ENCODE assay signal across 13 mouse cellular contexts in the genomic region with DNA sequence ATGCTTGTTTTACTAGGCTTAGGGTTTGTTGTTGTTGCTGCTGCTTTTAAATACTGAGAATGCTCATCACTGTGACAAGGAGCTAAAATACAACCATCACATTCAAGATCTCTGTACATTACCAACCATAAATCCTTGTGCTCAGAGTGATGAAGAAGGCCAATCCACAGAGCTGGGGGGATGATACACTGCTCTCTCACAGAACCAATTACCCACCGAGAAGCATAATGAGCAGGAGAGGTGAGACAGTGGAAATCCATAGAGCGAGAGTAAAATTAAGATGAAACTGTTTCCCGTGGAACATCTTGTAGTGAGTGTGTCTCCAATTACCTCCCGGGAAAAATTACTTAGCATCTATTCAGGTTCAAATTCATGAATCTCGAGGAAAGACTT.
A peak's percentile ranks its signal among the peaks of the same experiment; 100 is the strongest.
DNase-seq lines count a peak whose midpoint lies in the region; ATAC-seq and TF ChIP-seq lines count a peak whose summit lies in the region.
"Had no signal": no experiment of that assay in that cellular context is flagged by ENCODE, and none has a peak within 500 bp of the region (broad histone marks: within the 10 kb centered on the region; RNA-seq: fewer than 3 reads in every experiment).

No protein-coding gene starts in this region.

- no peak for DNase-seq in forebrain, embryonic 11.5 days (ENCODE audit: low spot score)
- DNase-seq in liver, embryonic 13.5 days = no peak
- DNase-seq in midbrain, postnatal 0 days (ENCODE audit: low spot score) = no peak
- no peak for DNase-seq in urinary bladder, postnatal 36 days (ENCODE audit: low spot score in 2 of 2)
- DNase-seq in adipocyte (ENCODE audit: low spot score) = no peak
- no peak for DNase-seq in lung, postnatal 10 days
- DNase-seq: cerebellum, adult 8-10 months; heart, adult 18-20 months; kidney, adult 18-20 months; lung, postnatal 36 days; thymus, postnatal 14 days had no signal

- H3K27me3 ChIP-seq in forebrain, embryonic 11.5 days (ENCODE audit: control insufficient read depth, insufficient read depth, low read length) = no peaks in the 10 kb centered on the region
- no peaks in the 10 kb centered on the region for H3K27me3 ChIP-seq in forebrain, embryonic 16.5 days (replicated peaks; ENCODE audit: control insufficient read depth, insufficient read depth, low read length)
- H3K27me3 ChIP-seq in liver, embryonic 13.5 days = no peaks in the 10 kb centered on the region
- no peaks in the 10 kb centered on the region for H3K27me3 ChIP-seq in midbrain, postnatal 0 days (ENCODE audit: insufficient read depth, low read length)

- H3K9ac ChIP-seq in forebrain, embryonic 11.5 days (ENCODE audit: low read length) = no peak overlapping the region
- no peak overlapping the region for H3K9ac ChIP-seq in forebrain, embryonic 16.5 days (replicated peaks; ENCODE audit: low read depth, low read length)
- 0 out of 2 replicates have a peak overlapping the region, but pooled peaks have one; percentile 36 for H3K9ac ChIP-seq in liver, embryonic 13.5 days
- no peak overlapping the region for H3K9ac ChIP-seq in midbrain, postnatal 0 days (replicated peaks; ENCODE audit: low read length, poor library complexity, severe bottlenecking)

- TF ChIP-seq CTCF in midbrain, postnatal 0 days (IDR thresholded peaks at IDR 0.05) = no peak

- H3K9me3 ChIP-seq in forebrain, embryonic 11.5 days (ENCODE audit: control insufficient read depth, low read length) = no peaks in the 10 kb centered on the region; the same call in 1 of the 2 replicates
- H3K9me3 ChIP-seq in forebrain, embryonic 16.5 days (ENCODE audit: control insufficient read depth, low read length) = no peaks in the 10 kb centered on the region
- no peaks in the 10 kb centered on the region for H3K9me3 ChIP-seq in liver, embryonic 13.5 days (replicated peaks)
- H3K9me3 ChIP-seq in midbrain, postnatal 0 days (ENCODE audit: low read length) = no peaks in the 10 kb centered on the region

- WGBS in forebrain, embryonic 11.5 days = 44% methylated on average over 5 of the region's 5 CpGs
- 17% methylated on average over 5 of the region's 5 CpGs for WGBS in forebrain, embryonic 16.5 days
- WGBS in liver, embryonic 13.5 days (ENCODE audit: insufficient replicate concordance) = 68% methylated on average over 5 of the region's 5 CpGs
- WGBS in midbrain, postnatal 0 days = 36% methylated on average over 5 of the region's 5 CpGs

- no peak overlapping the region for H3K4me2 ChIP-seq in forebrain, embryonic 11.5 days (ENCODE audit: low read depth, low read length, severe bottlenecking)
- no peak overlapping the region for H3K4me2 ChIP-seq in forebrain, embryonic 16.5 days (ENCODE audit: low read length)
- H3K4me2 ChIP-seq in liver, embryonic 13.5 days = no peak overlapping the region; the same call in 1 of the 2 replicates
- H3K4me2 ChIP-seq in midbrain, postnatal 0 days (ENCODE audit: low read depth, low read length, poor library complexity, severe bottlenecking) = 0 out of 2 replicates have a peak overlapping the region, but pooled peaks have one; percentile 9

- peak overlapping the region; percentile 84 for H3K27ac ChIP-seq in forebrain, embryonic 11.5 days (ENCODE audit: low read depth, low read length)
- peak overlapping the region; percentile 41 for H3K27ac ChIP-seq in forebrain, embryonic 16.5 days (ENCODE audit: low read length)
- H3K27ac ChIP-seq in liver, embryonic 13.5 days = no peak overlapping the region
- no peak overlapping the region for H3K27ac ChIP-seq in midbrain, postnatal 0 days (ENCODE audit: low read depth, low read length)
- H3K27ac ChIP-seq: left cerebral cortex, adult 2 months had no signal

- peaks cover 13% of the 10 kb centered on the region for H3K4me1 ChIP-seq in forebrain, embryonic 11.5 days (replicated peaks; ENCODE audit: control insufficient read depth, insufficient read depth, low read length)
- H3K4me1 ChIP-seq in forebrain, embryonic 16.5 days (replicated peaks; ENCODE audit: control insufficient read depth, insufficient read depth, low read length) = peaks cover 18% of the 10 kb centered on the region
- H3K4me1 ChIP-seq in liver, embryonic 13.5 days (replicated peaks) = peaks cover 46% of the 10 kb centered on the region
- peaks cover 11% of the 10 kb centered on the region; the same call in 1 of the 2 replicates for H3K4me1 ChIP-seq in midbrain, postnatal 0 days (ENCODE audit: insufficient read depth, low read length)

- peak; percentile 46; the same call in 1 of the 2 replicates for ATAC-seq in forebrain, embryonic 11.5 days (replicated peaks; ENCODE audit: low FRiP score)
- ATAC-seq in forebrain, embryonic 16.5 days = peak; percentile 23; the same call in 1 of the 2 replicates
- ATAC-seq in liver, embryonic 13.5 days (ENCODE audit: low read depth) = no peak
- ATAC-seq in midbrain, postnatal 0 days (ENCODE audit: low FRiP score) = no peak

- H3K4me3 ChIP-seq in forebrain, embryonic 11.5 days (ENCODE audit: low read depth, low read length) = no peak overlapping the region
- no peak overlapping the region for H3K4me3 ChIP-seq in forebrain, embryonic 16.5 days (replicated peaks; ENCODE audit: low read length)
- no peak overlapping the region for H3K4me3 ChIP-seq in liver, embryonic 13.5 days (replicated peaks)
- H3K4me3 ChIP-seq in midbrain, postnatal 0 days (ENCODE audit: low read depth, low read length) = no peak overlapping the region
- H3K4me3 ChIP-seq: left cerebral cortex, adult 2 months had no signal

- H3K36me3 ChIP-seq in forebrain, embryonic 11.5 days (ENCODE audit: control insufficient read depth, insufficient read depth, low read length) = no peaks in the 10 kb centered on the region
- no peaks in the 10 kb centered on the region for H3K36me3 ChIP-seq in forebrain, embryonic 16.5 days (ENCODE audit: control insufficient read depth, insufficient read depth)
- H3K36me3 ChIP-seq in liver, embryonic 13.5 days = no peaks in the 10 kb centered on the region
- H3K36me3 ChIP-seq in midbrain, postnatal 0 days (ENCODE audit: insufficient read depth, low read length) = no peaks in the 10 kb centered on the region

Comparison
In these comparisons a context has a peak if more than half of its experiments do, and no peak if none do; other contexts are left out.
1. ATAC-seq: peak in forebrain, embryonic 11.5 days (single experiment) and forebrain, embryonic 16.5 days (single experiment); none in liver, embryonic 13.5 days (single experiment) and midbrain, postnatal 0 days (single experiment).
2. H3K27ac ChIP-seq: peak in forebrain, embryonic 11.5 days (single experiment) and forebrain, embryonic 16.5 days (single experiment); none in liver, embryonic 13.5 days (single experiment) and midbrain, postnatal 0 days (single experiment).